Mouse (Mus musculus) thymus, adult 2 months (tissue): Measurements from ENCODE around the gene Npy1r.

Experiments used
- CTCF ChIP-seq: fragments of 200-500 bp; IDR thresholded peaks from 2 replicates; pipeline ENCODE4 v1.5.1; 2012; ENCODE audit warnings: mild to moderate bottlenecking, control low read depth, low read length, moderate library complexity, borderline replicate concordance; ENCODE audit not compliant: control insufficient read depth, poor library complexity, insufficient read depth; ENCODE audit errors: extremely low read depth
- POLR2A ChIP-seq: fragments of 200-500 bp; IDR thresholded peaks from 2 replicates; pipeline ENCODE4 v1.6.1; 2012; ENCODE audit warnings: mild to moderate bottlenecking, low read length, control low read depth, moderate library complexity; ENCODE audit not compliant: control insufficient read depth, poor library complexity, insufficient read depth; ENCODE audit errors: extremely low read depth

DNA sequence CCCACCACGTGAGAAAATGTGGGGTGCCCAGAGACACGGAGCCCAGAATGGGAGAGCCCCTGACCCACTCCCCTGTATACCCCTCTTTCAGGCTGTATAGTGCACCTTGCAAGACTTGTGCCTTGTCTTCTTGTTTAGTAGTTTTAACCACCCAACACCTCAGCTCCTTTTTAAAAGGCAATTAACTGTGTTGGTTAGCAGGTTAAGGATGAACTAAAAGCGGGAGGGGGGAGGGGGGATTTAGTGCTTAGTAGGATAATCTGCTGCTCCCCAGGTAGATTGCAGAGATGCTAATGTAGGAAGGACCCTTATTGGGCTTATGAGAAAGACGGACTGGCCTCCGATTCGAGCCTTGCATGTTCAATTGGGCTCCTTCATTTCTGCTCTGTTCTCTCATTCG is 1.0 kb downstream of the Npy1r start:
- TF ChIP-seq POLR2A (no peak), CTCF (no peak)
